Mouse (Mus musculus) brain, embryonic 14.5 days (tissue): ENCODE measurements around the gene Bri3.

Experiments
- CTCF ChIP-seq: fragments of 200-500 bp; IDR thresholded peaks from 2 replicates; pipeline ENCODE4 v1.5.1; 2012; ENCODE audit warnings: inconsistent platforms, mild to moderate bottlenecking, moderate library complexity, borderline replicate concordance; ENCODE audit not compliant: insufficient read depth, insufficient read length; ENCODE audit errors: extremely low read depth
- POLR2A ChIP-seq: fragments of 200-500 bp; IDR thresholded peaks from 2 replicates; pipeline ENCODE4 v1.6.1; 2012; ENCODE audit warnings: mild to moderate bottlenecking, inconsistent platforms, borderline replicate concordance; ENCODE audit not compliant: poor library complexity, insufficient read depth, insufficient read length, severe bottlenecking; ENCODE audit errors: extremely low read depth

- TF ChIP-seq POLR2A = no peak
- TF ChIP-seq CTCF = no peak
Measured at GRCm38 (mm10) chr5:144195567-144195966, 48.7 kb upstream of the Bri3 start.
